Mouse (Mus musculus) right cerebral cortex, postnatal 25 days (tissue): ENCODE data around the gene Gm17581.
"Not testable (repeated sequence)": the region's sequence is repeated elsewhere in the genome, so short reads cannot be mapped to it uniquely, and the experiment has no call there.

ENCODE experiments used
- DNase-seq: peaks from one replicate; pipeline ENCODE4 v3.0.0; 2022

The Gm17581 gene

GRCm38 (mm10) chr2:155735766-155736165, at the start of gene Gm17581:
Gene Gm17581 (minus strand): TSS chr2:155735866.
- DNase-seq = not testable (repeated sequence)

GRCm38 (mm10) chr2:155784534-155784933, 48.9 kb upstream of the Gm17581 start:
- no peak for DNase-seq

GRCm38 (mm10) chr2:155779506-155779905, 43.8 kb upstream of the Gm17581 start:
- no peak for DNase-seq

GRCm38 (mm10) chr2:155779066-155779465, 43.4 kb upstream of the Gm17581 start:
- DNase-seq = no peak

- DNase-seq = no peak
Observed at GRCm38 (mm10) chr2:155778004-155778403, 42.3 kb upstream of the Gm17581 start.

GRCm38 (mm10) chr2:155777688-155777985, 42.0 kb upstream of the Gm17581 start:
- no peak for DNase-seq

GRCm38 (mm10) chr2:155776824-155777687, 41.4 kb upstream of the Gm17581 start:
- no peak for DNase-seq

- peak; percentile 62 for DNase-seq
Observed at GRCm38 (mm10) chr2:155775685-155776263, 40.1 kb upstream of the Gm17581 start.

- no peak for DNase-seq
Observed at GRCm38 (mm10) chr2:155774927-155775684, 39.4 kb upstream of the Gm17581 start, which contains the start of gene Mmp24. Gene Mmp24 (plus strand): TSS chr2:155775342.

- no peak for DNase-seq
Observed at GRCm38 (mm10) chr2:155774261-155774926, 38.7 kb upstream of the Gm17581 start.

GRCm38 (mm10) chr2:155773664-155774063, 38.0 kb upstream of the Gm17581 start:
- no peak for DNase-seq

GRCm38 (mm10) chr2:155764679-155765418, 29.2 kb upstream of the Gm17581 start:
- no peak for DNase-seq

GRCm38 (mm10) chr2:155756855-155757566, 21.3 kb upstream of the Gm17581 start:
- no peak for DNase-seq

- no peak for DNase-seq
Observed at GRCm38 (mm10) chr2:155755746-155756145, 20.1 kb upstream of the Gm17581 start.

GRCm38 (mm10) chr2:155751014-155751786, 15.5 kb upstream of the Gm17581 start, which contains the start of gene Procr:
Gene Procr (plus strand): TSS chr2:155751117.
- DNase-seq = no peak

- DNase-seq = no peak
Observed at GRCm38 (mm10) chr2:155749394-155749793, 13.7 kb upstream of the Gm17581 start.

GRCm38 (mm10) chr2:155745487-155745886, 9.8 kb upstream of the Gm17581 start:
- DNase-seq = no peak

GRCm38 (mm10) chr2:155743351-155743750, 7.7 kb upstream of the Gm17581 start:
- no peak for DNase-seq

GRCm38 (mm10) chr2:155742931-155743337, 7.3 kb upstream of the Gm17581 start:
- DNase-seq = no peak

- no peak for DNase-seq
Observed at GRCm38 (mm10) chr2:155742211-155742610, 6.5 kb upstream of the Gm17581 start.

- DNase-seq = no peak
Observed at GRCm38 (mm10) chr2:155737803-155738202, 2.1 kb upstream of the Gm17581 start.
